Mouse (Mus musculus) left cerebral cortex, adult 9 months (tissue): ENCODE results near the gene Isoc2a.
A peak's percentile ranks its signal among the peaks of the same experiment; 100 is the strongest.
"Not testable (repeated sequence)": the region's sequence is repeated elsewhere in the genome, so short reads cannot be mapped to it uniquely, and the experiment has no call there.

Experiments used
- DNase-seq, 2 experiments: peaks; one replicate each; pipeline ENCODE4 v3.0.0; 2022; ENCODE audit warnings: low spot score in 2 of 2

Isoc2a gene

GRCm38 (mm10) chr7:4865090-4865489 lies 11.9 kb upstream of the Isoc2a start:
- peak in 1 of 2 experiments; percentile 34 for DNase-seq

GRCm38 (mm10) chr7:4865579-4866493 lies 11.1 kb upstream of the Isoc2a start:
- DNase-seq = peak; percentile 95 to 98

- DNase-seq = no peak
Observed at GRCm38 (mm10) chr7:4866631-4867180, 10.2 kb upstream of the Isoc2a start.

GRCm38 (mm10) chr7:4870133-4870532 lies 6.8 kb upstream of the Isoc2a start, which contains the start of gene Isoc2b:
Isoc2b (minus strand) TSS chr7:4870258.
- no peak for DNase-seq

GRCm38 (mm10) chr7:4877226-4877625 lies 273 bp downstream of the Isoc2a start:
- DNase-seq = no peak

GRCm38 (mm10) chr7:4878186-4878585 lies 1.2 kb downstream of the Isoc2a start:
- DNase-seq = no peak

- not testable (repeated sequence) for DNase-seq
Observed at GRCm38 (mm10) chr7:4879036-4879435, 2.1 kb downstream of the Isoc2a start.

- no peak for DNase-seq
Observed at GRCm38 (mm10) chr7:4886680-4887079, 9.7 kb downstream of the Isoc2a start.

- DNase-seq = no peak
Observed at GRCm38 (mm10) chr7:4895186-4895585, 18.2 kb downstream of the Isoc2a start.

GRCm38 (mm10) chr7:4898851-4899648 lies 22.1 kb downstream of the Isoc2a start:
- DNase-seq = no peak

- no peak for DNase-seq
Observed at GRCm38 (mm10) chr7:4899649-4900522, 22.9 kb downstream of the Isoc2a start.

GRCm38 (mm10) chr7:4900523-4900851 lies 23.5 kb downstream of the Isoc2a start:
- DNase-seq = no peak

GRCm38 (mm10) chr7:4901171-4901570 lies 24.2 kb downstream of the Isoc2a start:
- DNase-seq = no peak

- no peak for DNase-seq
Observed at GRCm38 (mm10) chr7:4902404-4902803, 25.5 kb downstream of the Isoc2a start.

- DNase-seq = no peak
Observed at GRCm38 (mm10) chr7:4906466-4906950, 29.6 kb downstream of the Isoc2a start, which contains the start of gene Gm36210. Gm36210 (minus strand) TSS chr7:4906516.

- no peak for DNase-seq
Observed at GRCm38 (mm10) chr7:4911561-4911960, 34.6 kb downstream of the Isoc2a start.

- no peak for DNase-seq
Observed at GRCm38 (mm10) chr7:4912248-4912647, 35.3 kb downstream of the Isoc2a start.

- peak; percentile 81 to 95 for DNase-seq
Observed at GRCm38 (mm10) chr7:4915007-4915665, 38.2 kb downstream of the Isoc2a start, which contains the start of gene Zfp628. Zfp628 (plus strand) TSS chr7:4915217.

GRCm38 (mm10) chr7:4915669-4916416 lies 38.9 kb downstream of the Isoc2a start:
- DNase-seq = no peak

- no peak for DNase-seq
Observed at GRCm38 (mm10) chr7:4917494-4917893, 40.5 kb downstream of the Isoc2a start.
